Mouse (Mus musculus): Measurements from ENCODE around the gene Foxc1. TPM values are rescaled to one million over a fixed set of nuclear protein-coding genes. Genes with fewer than 3 reads are reported as not detected.

The Foxc1 gene
- polyA plus RNA-seq, 1 experiment = 4.1 TPM

DNA sequence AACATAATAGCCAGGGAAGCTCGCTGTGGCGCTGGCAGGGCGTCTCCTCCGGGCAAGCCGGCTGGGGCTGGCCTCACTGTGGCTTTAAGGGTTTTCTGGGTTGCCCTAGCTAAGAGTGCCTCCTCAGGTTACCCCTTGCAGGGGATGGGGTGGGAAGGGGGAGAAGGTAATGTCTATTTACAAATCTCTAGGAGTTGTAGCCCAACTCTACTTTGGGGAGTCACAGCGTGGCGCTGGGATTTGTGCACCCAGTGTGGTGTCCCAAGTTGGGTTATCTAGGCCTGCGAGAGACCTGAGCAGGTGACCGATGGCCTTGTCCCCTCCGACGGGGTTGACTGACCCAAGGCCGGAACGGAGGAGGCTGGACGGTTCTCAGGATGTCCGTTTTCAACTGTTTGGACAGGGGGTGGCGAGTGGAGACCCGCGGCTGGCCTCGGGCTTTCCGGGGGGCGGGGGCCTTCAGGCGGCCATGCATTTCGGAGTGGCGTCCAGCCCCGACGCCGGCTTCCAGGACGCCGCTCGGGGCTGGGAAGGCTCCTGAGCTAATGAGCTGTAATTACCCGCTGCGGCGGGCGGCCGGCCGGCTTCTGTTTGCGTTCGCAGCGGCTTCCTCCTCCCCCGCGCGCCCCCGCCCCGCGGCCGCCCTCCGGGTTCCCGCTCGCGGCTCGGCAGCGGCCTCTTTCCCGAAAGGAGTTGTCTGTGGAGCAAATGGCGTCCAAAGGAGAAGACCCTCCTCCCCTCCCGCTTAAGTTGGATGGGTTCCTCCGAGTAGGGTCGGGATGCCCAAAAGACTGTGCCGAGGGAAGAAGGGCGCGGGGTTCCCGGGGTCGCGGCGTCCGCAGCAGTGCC is 4.5 kb downstream of the Foxc1 start:
- Histone ChIP-seq H3K79me3 (ENCODE audit: low read depth) (peaks cover 32% of the 10 kb centered on the region), H3K79me2 (ENCODE audit: control insufficient read depth, insufficient read depth) (peaks cover 60% of the 10 kb centered on the region), H3ac (ENCODE audit: control insufficient read depth, insufficient read length, low read depth) (no peak overlapping the region), H3K4me3 (ENCODE audit: insufficient read depth, poor library complexity, severe bottlenecking) (no peak overlapping the region), H3K27me3 (ENCODE audit: control insufficient read depth, insufficient read depth, insufficient read length) (no peaks in the 10 kb centered on the region), H3K36me3 (ENCODE audit: control insufficient read depth, insufficient read depth) (peaks cover 20% of the 10 kb centered on the region)
- TF ChIP-seq MYOD1 (IDR thresholded peaks at IDR 0.05; ENCODE audit: control insufficient read depth, insufficient read length, low read depth) = no peak
- no peak for TF ChIP-seq MYOG (IDR thresholded peaks at IDR 0.05; ENCODE audit: control insufficient read depth, extremely low read depth, insufficient read length)

DNA sequence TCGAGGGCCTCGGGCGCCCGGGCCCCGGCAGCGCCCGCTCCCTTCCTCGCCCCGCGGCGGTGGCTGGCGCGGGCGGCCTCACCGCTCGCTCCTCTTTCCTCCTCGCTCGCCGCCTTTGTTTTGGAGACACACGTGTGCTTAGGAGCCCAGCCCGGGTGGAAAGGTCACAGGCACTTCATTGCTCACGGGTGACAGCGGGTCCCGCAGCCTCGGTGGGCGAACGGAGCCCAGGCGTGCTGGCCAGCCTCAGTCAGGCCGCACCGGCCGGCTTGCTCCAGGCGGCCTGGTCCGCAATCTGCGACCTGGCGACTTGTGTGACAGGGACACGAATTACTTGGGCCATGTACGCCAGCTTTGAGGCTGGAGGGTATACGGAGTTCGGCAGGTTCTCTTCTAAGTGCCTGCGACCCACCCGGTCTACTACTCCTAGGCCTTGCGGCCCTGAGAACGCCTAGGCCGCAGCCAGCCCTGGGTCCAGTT is 5.1 kb downstream of the Foxc1 start:
- H3K27me3 ChIP-seq (ENCODE audit: control insufficient read depth, insufficient read depth, insufficient read length) = no peaks in the 10 kb centered on the region

GRCm38 (mm10) chr13:31812701-31813100 is 6.3 kb downstream of the Foxc1 start:
- no peaks in the 10 kb centered on the region for H3K27me3 ChIP-seq (ENCODE audit: control insufficient read depth, insufficient read depth, insufficient read length)
- no peak overlapping the region for H3K4me3 ChIP-seq (ENCODE audit: insufficient read depth, poor library complexity, severe bottlenecking)
- peaks cover 53% of the 10 kb centered on the region for H3K79me2 ChIP-seq (ENCODE audit: control insufficient read depth, insufficient read depth)
- TF ChIP-seq MYOG (IDR thresholded peaks at IDR 0.05; ENCODE audit: control insufficient read depth, extremely low read depth, insufficient read length) (no peak), MAX (IDR thresholded peaks at IDR 0.05) (no peak), USF1 (IDR thresholded peaks at IDR 0.05; ENCODE audit: low read depth) (no peak), CEBPB (IDR thresholded peaks at IDR 0.05; ENCODE audit: low read depth) (no peak), CTCF (IDR thresholded peaks at IDR 0.05; ENCODE audit: control insufficient read depth, insufficient read depth, insufficient read length) (no peak), MYOD1 (IDR thresholded peaks at IDR 0.05; ENCODE audit: control insufficient read depth, insufficient read length, low read depth) (no peak), FOSL1 (IDR thresholded peaks at IDR 0.05; ENCODE audit: insufficient read depth, low read length, poor library complexity, severe bottlenecking) (no peak)
- H3ac ChIP-seq (ENCODE audit: control insufficient read depth, insufficient read length, low read depth) = no peak overlapping the region
- H3K36me3 ChIP-seq (ENCODE audit: control insufficient read depth, insufficient read depth) = peaks cover 20% of the 10 kb centered on the region
- peaks cover 28% of the 10 kb centered on the region for H3K79me3 ChIP-seq (ENCODE audit: low read depth)

More for the DNA sequence above, 5.1 kb downstream of the Foxc1 start:
- TF ChIP-seq CEBPB (IDR thresholded peaks at IDR 0.05; ENCODE audit: low read depth) = no peak
- TF ChIP-seq CTCF (IDR thresholded peaks at IDR 0.05; ENCODE audit: control insufficient read depth, insufficient read depth, insufficient read length) = no peak
- no peak for TF ChIP-seq MAX (IDR thresholded peaks at IDR 0.05)
- no peak for TF ChIP-seq MYOG (IDR thresholded peaks at IDR 0.05; ENCODE audit: control insufficient read depth, extremely low read depth, insufficient read length)
- no peak for TF ChIP-seq MYOD1 (IDR thresholded peaks at IDR 0.05; ENCODE audit: control insufficient read depth, insufficient read length, low read depth)
- no peak for TF ChIP-seq FOSL1 (IDR thresholded peaks at IDR 0.05; ENCODE audit: insufficient read depth, low read length, poor library complexity, severe bottlenecking)
- no peak for TF ChIP-seq USF1 (IDR thresholded peaks at IDR 0.05; ENCODE audit: low read depth)
- Histone ChIP-seq H3K4me3 (ENCODE audit: insufficient read depth, poor library complexity, severe bottlenecking) (no peak overlapping the region), H3K79me3 (ENCODE audit: low read depth) (peaks cover 32% of the 10 kb centered on the region), H3K36me3 (ENCODE audit: control insufficient read depth, insufficient read depth) (peaks cover 20% of the 10 kb centered on the region), H3K79me2 (ENCODE audit: control insufficient read depth, insufficient read depth) (peaks cover 60% of the 10 kb centered on the region), H3ac (ENCODE audit: control insufficient read depth, insufficient read length, low read depth) (no peak overlapping the region)

DNA sequence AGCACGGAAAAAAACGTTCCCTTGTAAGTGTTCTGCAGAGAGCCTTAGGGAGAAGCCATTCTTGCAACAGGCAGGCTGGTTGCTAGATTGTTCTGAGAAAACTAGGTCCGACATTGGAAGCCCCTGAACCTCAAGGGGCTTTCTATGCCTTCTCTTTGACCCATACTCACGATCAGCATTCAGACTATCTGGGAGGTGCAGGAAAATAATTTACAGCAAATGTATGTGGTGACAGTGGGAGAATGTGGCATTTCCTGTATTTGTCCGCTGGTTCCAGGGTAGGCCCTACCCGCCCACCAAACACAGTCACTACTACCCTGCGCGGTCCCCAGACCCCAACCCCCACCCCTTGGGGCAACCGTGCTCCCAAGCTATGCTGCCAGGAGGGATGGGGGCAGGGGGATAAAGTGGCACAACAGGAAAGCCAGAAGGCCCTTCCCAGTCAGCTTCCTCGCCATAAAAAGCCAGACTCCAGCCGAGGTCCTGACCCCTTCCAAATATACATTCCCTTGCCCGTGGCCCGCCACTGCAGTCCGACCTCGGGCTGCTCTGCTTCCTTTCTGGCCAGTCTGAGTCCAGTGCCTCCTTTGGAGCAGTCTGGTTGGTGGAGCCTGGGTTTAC is 9.1 kb downstream of the Foxc1 start:
- Histone ChIP-seq H3K79me2 (ENCODE audit: control insufficient read depth, insufficient read depth) (peaks cover 25% of the 10 kb centered on the region), H3ac (ENCODE audit: control insufficient read depth, insufficient read length, low read depth) (no peak overlapping the region), H3K36me3 (ENCODE audit: control insufficient read depth, insufficient read depth) (peaks cover 16% of the 10 kb centered on the region), H3K79me3 (ENCODE audit: low read depth) (peaks cover 7% of the 10 kb centered on the region), H3K27me3 (ENCODE audit: control insufficient read depth, insufficient read depth, insufficient read length) (no peaks in the 10 kb centered on the region), H3K4me3 (ENCODE audit: insufficient read depth, poor library complexity, severe bottlenecking) (no peak overlapping the region)
- TF ChIP-seq CTCF (IDR thresholded peaks at IDR 0.05; ENCODE audit: control insufficient read depth, insufficient read depth, insufficient read length) = no peak
- TF ChIP-seq USF1 (IDR thresholded peaks at IDR 0.05; ENCODE audit: low read depth) = no peak
- TF ChIP-seq MYOG (IDR thresholded peaks at IDR 0.05; ENCODE audit: control insufficient read depth, extremely low read depth, insufficient read length) = no peak
- no peak for TF ChIP-seq CEBPB (IDR thresholded peaks at IDR 0.05; ENCODE audit: low read depth)
- no peak for TF ChIP-seq MYOD1 (IDR thresholded peaks at IDR 0.05; ENCODE audit: control insufficient read depth, insufficient read length, low read depth)
- TF ChIP-seq MAX (IDR thresholded peaks at IDR 0.05) = no peak
- no peak for TF ChIP-seq FOSL1 (IDR thresholded peaks at IDR 0.05; ENCODE audit: insufficient read depth, low read length, poor library complexity, severe bottlenecking)

GRCm38 (mm10) chr13:31818337-31818736 is 11.9 kb downstream of the Foxc1 start:
- H3K79me2 ChIP-seq (ENCODE audit: control insufficient read depth, insufficient read depth) = peaks cover 9% of the 10 kb centered on the region
- peaks cover 7% of the 10 kb centered on the region for H3K36me3 ChIP-seq (ENCODE audit: control insufficient read depth, insufficient read depth)
- H3K4me3 ChIP-seq (ENCODE audit: insufficient read depth, poor library complexity, severe bottlenecking) = no peak overlapping the region
- TF ChIP-seq CTCF (IDR thresholded peaks at IDR 0.05; ENCODE audit: control insufficient read depth, insufficient read depth, insufficient read length) = no peak
- TF ChIP-seq MYOG (IDR thresholded peaks at IDR 0.05; ENCODE audit: control insufficient read depth, extremely low read depth, insufficient read length) = no peak
- TF ChIP-seq CEBPB (IDR thresholded peaks at IDR 0.05; ENCODE audit: low read depth) = no peak
- TF ChIP-seq USF1 (IDR thresholded peaks at IDR 0.05; ENCODE audit: low read depth) = no peak
- no peak for TF ChIP-seq MYOD1 (IDR thresholded peaks at IDR 0.05; ENCODE audit: control insufficient read depth, insufficient read length, low read depth)
- no peak for TF ChIP-seq FOSL1 (IDR thresholded peaks at IDR 0.05; ENCODE audit: insufficient read depth, low read length, poor library complexity, severe bottlenecking)
- no peak for TF ChIP-seq MAX (IDR thresholded peaks at IDR 0.05)
- no peak overlapping the region for H3ac ChIP-seq (ENCODE audit: control insufficient read depth, insufficient read length, low read depth)
- H3K27me3 ChIP-seq (ENCODE audit: control insufficient read depth, insufficient read depth, insufficient read length) = no peaks in the 10 kb centered on the region
- H3K79me3 ChIP-seq (ENCODE audit: low read depth) = no peaks in the 10 kb centered on the region
